Mouse (Mus musculus): Measurements from ENCODE around the gene Rab15. TPM values are rescaled to one million over a fixed set of nuclear protein-coding genes. Genes with fewer than 3 reads are reported as not detected.

Rab15 gene
- total and polyA plus RNA-seq, 3 experiments = 2.7 to 22.7 TPM; not detected in 1

- Histone ChIP-seq H3K9me3 (replicated peaks; ENCODE audit: insufficient read depth, low read length) (no peaks in the 10 kb centered on the region), H3K4me3 (ENCODE audit: control insufficient read depth in 1 of 2, insufficient read depth in 1 of 2, low read depth in 2 of 2, low read length in 2 of 2) (no peak overlapping the region), H3K4me1 (ENCODE audit: control insufficient read depth in 1 of 2, insufficient read depth in 2 of 2, low read length in 2 of 2) (peaks cover 0 to 14% of the 10 kb centered on the region in 2 experiments), H3K27ac (ENCODE audit: control insufficient read depth, low read depth, low read length) (no peak overlapping the region), H3K27me3 (ENCODE audit: control insufficient read depth in 1 of 2, insufficient read depth in 2 of 2, low read length in 2 of 2) (0 out of 4 replicates have a peak, but pooled peaks cover 0 to 1% of the 10 kb centered on the region in 2 experiments), H3K36me3 (ENCODE audit: control insufficient read depth in 1 of 2, insufficient read depth in 2 of 2, low read length in 2 of 2) (0 out of 4 replicates have a peak, but pooled peaks cover 0 to 4% of the 10 kb centered on the region in 2 experiments), H3K79me2 (ENCODE audit: control insufficient read depth, insufficient read depth, low read length, poor library complexity) (no peaks in the 10 kb centered on the region; the same call in 1 of the 2 replicates), H3K9ac (ENCODE audit: control insufficient read depth, low read depth, low read length, poor library complexity, severe bottlenecking) (no peak overlapping the region)
- DNase-seq (ENCODE audit: low read depth, low spot score) = no peak
- TF ChIP-seq MYB (IDR thresholded peaks at IDR 0.05; ENCODE audit: low read depth, low read length) (no peak), TAL1 (IDR thresholded peaks at IDR 0.05; ENCODE audit: low read length) (no peak), RCOR1 (IDR thresholded peaks at IDR 0.05; ENCODE audit: low read depth, low read length) (no peak), SIN3A (IDR thresholded peaks at IDR 0.05; ENCODE audit: low read length) (no peak), MEF2A (IDR thresholded peaks at IDR 0.05; ENCODE audit: extremely low read depth, insufficient replicate concordance, low read depth, low read length, poor library complexity, severe bottlenecking) (no peak), ZC3H11A (IDR thresholded peaks at IDR 0.05; ENCODE audit: low read depth, low read length) (no peak), MYC (IDR thresholded peaks at IDR 0.05; ENCODE audit: low read depth, low read length) (no peak)
Measured at GRCm38 (mm10) chr12:76819816-76820215, 2.9 kb downstream of the Rab15 start.

GRCm38 (mm10) chr12:76818908-76819307, 3.8 kb downstream of the Rab15 start:
- Histone ChIP-seq H3K27me3 (ENCODE audit: control insufficient read depth in 1 of 2, insufficient read depth in 2 of 2, low read length in 2 of 2) (0 out of 4 replicates have a peak, but pooled peaks cover 0 to 1% of the 10 kb centered on the region in 2 experiments), H3K9me3 (replicated peaks; ENCODE audit: insufficient read depth, low read length) (no peaks in the 10 kb centered on the region), H3K27ac (ENCODE audit: control insufficient read depth, low read depth, low read length) (no peak overlapping the region), H3K79me2 (ENCODE audit: control insufficient read depth, insufficient read depth, low read length, poor library complexity) (no peaks in the 10 kb centered on the region; the same call in 1 of the 2 replicates), H3K36me3 (ENCODE audit: control insufficient read depth in 1 of 2, insufficient read depth in 2 of 2, low read length in 2 of 2) (0 out of 4 replicates have a peak, but pooled peaks cover 0 to 2% of the 10 kb centered on the region in 2 experiments), H3K4me3 (ENCODE audit: control insufficient read depth in 1 of 2, insufficient read depth in 1 of 2, low read depth in 2 of 2, low read length in 2 of 2) (no peak overlapping the region), H3K9ac (ENCODE audit: control insufficient read depth, low read depth, low read length, poor library complexity, severe bottlenecking) (no peak overlapping the region), H3K4me1 (ENCODE audit: control insufficient read depth in 1 of 2, insufficient read depth in 2 of 2, low read length in 2 of 2) (peaks cover 0 to 10% of the 10 kb centered on the region in 2 experiments; a peak in 3 of 4 replicates)
- TF ChIP-seq MYB (IDR thresholded peaks at IDR 0.05; ENCODE audit: low read depth, low read length) (no peak), USF2 (IDR thresholded peaks at IDR 0.05; ENCODE audit: borderline replicate concordance in 1 of 2, insufficient read depth in 1 of 2, low read depth in 1 of 2, low read length in 2 of 2) (no peak), JUND (IDR thresholded peaks at IDR 0.05; ENCODE audit: low read depth, low read length) (no peak), MXI1 (IDR thresholded peaks at IDR 0.05; ENCODE audit: low read depth, low read length) (no peak), POLR2AphosphoS5 (IDR thresholded peaks at IDR 0.05; ENCODE audit: borderline replicate concordance, low read depth, low read length) (no peak), RCOR1 (IDR thresholded peaks at IDR 0.05; ENCODE audit: low read depth, low read length) (no peak), SMC3 (IDR thresholded peaks at IDR 0.05; ENCODE audit: low read depth, low read length) (no peak), MAX (IDR thresholded peaks at IDR 0.05; ENCODE audit: low read length) (no peak), USF1 (IDR thresholded peaks at IDR 0.05; ENCODE audit: low read depth, low read length) (no peak), UBTF (IDR thresholded peaks at IDR 0.05; ENCODE audit: borderline replicate concordance, insufficient read depth, low read depth, low read length) (no peak), ZKSCAN1 (IDR thresholded peaks at IDR 0.05; ENCODE audit: low read depth, low read length) (no peak), TCF12 (IDR thresholded peaks at IDR 0.05; ENCODE audit: low read depth, low read length) (no peak), MYC (IDR thresholded peaks at IDR 0.05; ENCODE audit: low read depth, low read length) (no peak), MEF2A (IDR thresholded peaks at IDR 0.05; ENCODE audit: extremely low read depth, insufficient replicate concordance, low read depth, low read length, poor library complexity, severe bottlenecking) (no peak), GATA1 (IDR thresholded peaks at IDR 0.05; ENCODE audit: low read depth, low read length) (no peak), MAZ (IDR thresholded peaks at IDR 0.05; ENCODE audit: low read depth, low read length) (no peak), ZC3H11A (IDR thresholded peaks at IDR 0.05; ENCODE audit: low read depth, low read length) (no peak), EP300 (IDR thresholded peaks at IDR 0.05; ENCODE audit: low read depth in 1 of 2, low read length in 2 of 2) (no peak), SIN3A (IDR thresholded peaks at IDR 0.05; ENCODE audit: low read length) (no peak), ZNF384 (IDR thresholded peaks at IDR 0.05; ENCODE audit: low read depth, low read length) (no peak)
- DNase-seq (ENCODE audit: low read depth, low spot score) = no peak
